Mouse (Mus musculus) adrenal gland, adult 2 months (tissue): ENCODE results near the gene Olfr17. TPM values are rescaled to one million over a fixed set of nuclear protein-coding genes. Genes with fewer than 3 reads are reported as not detected.
"Not testable (repeated sequence)": the region's sequence is repeated elsewhere in the genome, so short reads cannot be mapped to it uniquely, and the experiment has no call there.

Experiments used
- DNase-seq: peaks from one replicate; pipeline ENCODE4 v3.0.0; 2021
- long read RNA-seq: library from polyadenylated mRNA; stranded (forward); transcript quantifications from one replicate; pipeline ENCODE4 v2.0.0, GENCODE M21; 2021
- polyA plus RNA-seq: library from polyadenylated mRNA; depleted of rRNA; stranded (reverse); fragments of >200 nt; gene quantifications from 2 replicates; pipeline ENCODE4 v1.2.3, GENCODE M21; 2012; rRNA removed
- total RNA-seq, 2 experiments: library from RNA; stranded (reverse); gene quantifications; 2 replicates each; pipeline ENCODE4 v1.2.3; 2021

The Olfr17 gene
- total RNA-seq (not detected), polyA plus RNA-seq (not detected in 2 replicates)
- long read RNA-seq = 0 reads

- DNase-seq = no peak
Observed at GRCm38 (mm10) chr7:107092920-107093319, at the start of gene Olfr17. Gene Olfr17 (plus strand): TSS chr7:107093220.

GRCm38 (mm10) chr7:107044407-107044806 is 48.6 kb upstream of the Olfr17 start:
- no peak for DNase-seq

GRCm38 (mm10) chr7:107045833-107046232 is 47.2 kb upstream of the Olfr17 start:
- DNase-seq = no peak

DNA sequence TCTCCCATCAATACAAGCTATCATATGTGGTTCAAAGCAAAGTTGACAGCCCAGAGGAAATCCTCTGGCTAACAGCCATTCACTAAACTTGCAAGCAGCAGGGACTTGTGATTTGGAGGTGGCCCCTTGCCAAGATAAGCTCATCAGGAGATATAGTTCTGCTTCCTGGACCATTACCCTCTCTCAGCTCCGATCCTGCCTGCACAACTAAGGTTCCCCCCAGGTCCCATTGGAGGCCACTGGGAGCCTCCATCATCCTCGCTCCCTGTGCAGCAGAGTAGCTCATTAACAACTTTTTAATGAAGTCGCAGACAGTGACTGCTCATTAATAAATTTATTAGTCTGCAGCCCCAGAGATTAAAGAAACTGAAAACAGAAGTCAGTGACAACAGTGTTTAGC is 45.4 kb upstream of the Olfr17 start:
- DNase-seq = no peak

DNA sequence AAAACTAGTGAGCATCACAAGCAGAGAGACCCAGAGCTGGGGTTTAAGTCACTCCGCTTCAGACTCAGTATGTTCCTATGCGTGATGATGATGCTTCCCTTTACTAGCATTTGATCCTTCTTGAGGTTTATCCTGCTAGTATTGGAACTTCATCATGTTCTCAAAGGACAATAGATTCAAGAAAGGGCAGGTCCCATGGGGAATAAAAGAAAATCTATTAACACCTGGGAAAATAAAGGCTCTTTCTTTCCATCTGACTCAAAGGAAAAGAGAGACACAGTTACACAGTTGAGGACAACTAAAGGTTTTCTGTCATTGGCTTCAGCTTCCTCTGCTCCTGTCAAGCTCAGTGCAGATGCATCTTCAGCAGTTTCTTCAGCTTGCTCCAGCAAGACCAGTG is 22.3 kb upstream of the Olfr17 start, which contains the start of gene Olfr714:
Gene Olfr714 (plus strand): TSS at position 301 of the 400 bp plus-strand sequence.
- DNase-seq = no peak

DNA sequence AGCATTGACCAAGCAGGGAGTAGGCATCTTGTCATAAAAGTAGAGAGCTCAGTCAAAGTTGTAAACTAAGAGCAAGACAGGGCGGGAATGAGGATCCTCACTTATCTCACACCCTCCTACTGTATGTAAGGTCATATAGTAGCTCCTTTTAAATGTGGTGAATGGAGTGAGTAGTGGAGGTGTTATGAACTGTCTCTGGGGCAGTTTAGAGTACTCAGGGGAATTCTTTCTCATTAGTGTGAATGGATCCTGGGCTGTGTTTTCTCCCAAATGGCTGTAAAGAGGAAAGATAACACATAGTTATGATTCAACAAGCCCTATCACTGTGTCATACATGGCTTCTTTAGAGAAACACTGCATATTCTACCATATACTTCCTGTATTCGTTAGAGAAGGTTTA is 17.2 kb downstream of the Olfr17 start, which contains the start of gene Olfr715b:
Gene Olfr715b (minus strand): TSS at position 101 of the 400 bp plus-strand sequence.
- DNase-seq = not testable (repeated sequence)

- not testable (repeated sequence) for DNase-seq
Observed at GRCm38 (mm10) chr7:107130983-107131382, 38.0 kb downstream of the Olfr17 start, which contains the start of gene Olfr715. Gene Olfr715 (minus strand): TSS chr7:107131083.

- DNase-seq = not testable (repeated sequence)
Observed at GRCm38 (mm10) chr7:107138027-107138426, 45.0 kb downstream of the Olfr17 start, which contains the start of gene Olfr716. Gene Olfr716 (plus strand): TSS chr7:107138327.

Other genes starting within 250 kb of the Olfr17 start
- not detected for gene Olfr703, start 249.9 kb upstream of the Olfr17 start, total RNA-seq
- gene Olfr703, start 249.9 kb upstream of the Olfr17 start, polyA plus RNA-seq = not detected in 2 replicates
- gene Olfr704, start 230.0 kb upstream of the Olfr17 start, total RNA-seq = not detected
- not detected in 2 replicates for gene Olfr704, start 230.0 kb upstream of the Olfr17 start, polyA plus RNA-seq
- gene Olfr705, start 216.3 kb upstream of the Olfr17 start, total RNA-seq = not detected
- gene Olfr705, start 216.3 kb upstream of the Olfr17 start, polyA plus RNA-seq = not detected in 2 replicates
- gene Olfr706, start 205.1 kb upstream of the Olfr17 start, total RNA-seq = not detected
- not detected in 2 replicates for gene Olfr706, start 205.1 kb upstream of the Olfr17 start, polyA plus RNA-seq
- not detected for gene Olfr707, start 192.0 kb upstream of the Olfr17 start, total RNA-seq
- gene Olfr707, start 192.0 kb upstream of the Olfr17 start, polyA plus RNA-seq = not detected in 2 replicates
- gene Olfr1532-ps1, start 185.2 kb upstream of the Olfr17 start, total RNA-seq = not detected
- not detected in 2 replicates for gene Olfr1532-ps1, start 185.2 kb upstream of the Olfr17 start, polyA plus RNA-seq
- gene Olfr709-ps1, start 161.0 kb upstream of the Olfr17 start, total RNA-seq = under 1 TPM; 0.07 to 0.09 TPM
- not detected in 2 replicates for gene Olfr709-ps1, start 161.0 kb upstream of the Olfr17 start, polyA plus RNA-seq
- gene Olfr710, start 144.9 kb upstream of the Olfr17 start, total RNA-seq = not detected
- gene Olfr710, start 144.9 kb upstream of the Olfr17 start, polyA plus RNA-seq = not detected in 2 replicates
- not detected for gene Olfr6, start 129.3 kb upstream of the Olfr17 start, total RNA-seq
- gene Olfr6, start 129.3 kb upstream of the Olfr17 start, polyA plus RNA-seq = not detected in 2 replicates
- gene Olfr711, start 117.8 kb upstream of the Olfr17 start, total RNA-seq = not detected
- not detected in 2 replicates for gene Olfr711, start 117.8 kb upstream of the Olfr17 start, polyA plus RNA-seq
- gene Olfr2, start 87.1 kb upstream of the Olfr17 start, total RNA-seq = not detected
- gene Olfr2, start 87.1 kb upstream of the Olfr17 start, polyA plus RNA-seq = not detected in 2 replicates
- gene Olfr713, start 62.0 kb upstream of the Olfr17 start, total RNA-seq = not detected
- gene Olfr713, start 62.0 kb upstream of the Olfr17 start, polyA plus RNA-seq = not detected in 2 replicates
- gene Olfr714, start 22.2 kb upstream of the Olfr17 start, total RNA-seq = not detected
- gene Olfr714, start 22.2 kb upstream of the Olfr17 start, polyA plus RNA-seq = not detected in 2 replicates
- gene Olfr715b, start 17.1 kb downstream of the Olfr17 start, total RNA-seq = not detected
- gene Olfr715b, start 17.1 kb downstream of the Olfr17 start, polyA plus RNA-seq = not detected in 2 replicates
- gene Olfr715, start 37.9 kb downstream of the Olfr17 start, total RNA-seq = not detected
- gene Olfr715, start 37.9 kb downstream of the Olfr17 start, polyA plus RNA-seq = not detected in 2 replicates
- not detected for gene Olfr716, start 45.1 kb downstream of the Olfr17 start, total RNA-seq
- not detected in 2 replicates for gene Olfr716, start 45.1 kb downstream of the Olfr17 start, polyA plus RNA-seq
- gene Nlrp14, start 73.8 kb downstream of the Olfr17 start, total RNA-seq = not detected
- gene Nlrp14, start 73.8 kb downstream of the Olfr17 start, polyA plus RNA-seq = not detected in 2 replicates
- not detected for gene Rbmxl2, start 116.2 kb downstream of the Olfr17 start, total RNA-seq
- not detected in 2 replicates for gene Rbmxl2, start 116.2 kb downstream of the Olfr17 start, polyA plus RNA-seq